Mouse (Mus musculus) CH12.LX (cell line): ENCODE measurements around the gene Gas2.

Experiments
- JUND ChIP-seq: conservative IDR thresholded peaks from 2 replicates; pipeline ENCODE4 v1.6.1; 2011; ENCODE audit warnings: low read depth, low read length, improper control_type of control experiment
- MYC ChIP-seq: IDR thresholded peaks from 2 replicates; pipeline ENCODE4 v1.6.1; 2011; ENCODE audit warnings: low read depth, mild to moderate bottlenecking, improper control_type of control experiment, low read length
- POLR2A ChIP-seq: IDR thresholded peaks from 2 replicates; pipeline ENCODE4 v1.6.1; 2011; ENCODE audit warnings: low read depth, mild to moderate bottlenecking, improper control_type of control experiment, low read length

DNA sequence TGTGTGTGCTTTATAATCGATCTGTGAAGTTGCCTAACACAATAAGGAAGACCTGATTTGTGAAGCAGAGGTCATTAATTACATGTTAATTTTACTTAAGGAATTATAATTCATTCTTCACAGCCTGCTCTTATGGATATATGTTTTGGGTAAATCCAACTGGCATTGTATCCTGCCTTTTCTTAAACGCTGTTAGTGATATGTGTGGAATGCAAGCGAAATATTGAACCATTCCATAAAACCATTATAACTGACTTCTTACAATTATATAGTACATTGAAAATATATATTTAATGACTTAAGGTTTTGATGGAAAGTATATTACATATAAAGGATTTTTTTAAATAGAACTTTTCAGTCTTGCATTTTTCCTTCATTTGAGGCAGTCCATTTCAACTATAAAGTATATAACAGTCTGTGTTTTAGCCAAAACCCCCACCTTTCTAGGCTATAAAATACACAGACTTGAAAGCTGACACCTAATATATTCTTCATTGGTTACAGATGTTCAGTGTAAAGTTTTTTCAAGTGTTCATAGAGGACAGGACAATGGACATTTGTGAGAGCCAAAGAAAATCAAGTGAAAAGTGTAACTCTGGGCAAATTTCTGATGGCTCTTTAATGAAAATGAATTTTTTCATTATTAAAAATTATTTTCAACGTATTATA, 32.5 kb downstream of the Gas2 start:
- TF ChIP-seq POLR2A: no peak
- TF ChIP-seq JUND: no peak
- TF ChIP-seq MYC: no peak
